Mouse (Mus musculus): ENCODE results near the gene Usp31. TPM values are rescaled to one million over a fixed set of nuclear protein-coding genes. Genes with fewer than 3 reads are reported as not detected.

The Usp31 gene
- polyA plus RNA-seq, 1 experiment from 2014 or later = 3.7 TPM

Other genes starting within 250 kb of the Usp31 start
- gene Scnn1g, start 27.2 kb upstream of the Usp31 start, polyA plus RNA-seq (2016; fragmentation: Nextera tagmentation; extraction: Ambion mirVana) = 0.10 and 0.12 TPM in 2 replicates
- 0.14 and 0.21 TPM in 2 replicates for gene Scnn1b, start 157.8 kb upstream of the Usp31 start, polyA plus RNA-seq (2016; fragmentation: Nextera tagmentation; extraction: Ambion mirVana)